Mouse (Mus musculus) kidney, embryonic 14.5 days (tissue): ENCODE results near the gene Slc34a1. TPM values are rescaled to one million over a fixed set of nuclear protein-coding genes. Genes with fewer than 3 reads are reported as not detected.

ENCODE experiments used
- ATAC-seq: fragments of 200-750 bp; cut with Nextera tagmentation; 2 replicates; pipeline ENCODE4 v1.8.0; 2017; ENCODE audit warnings: moderate number of reproducible peaks, mild to moderate bottlenecking, moderate TSS enrichment, moderate library complexity; ENCODE audit not compliant: low FRiP score, low TSS enrichment
- H3K27ac ChIP-seq: fragments of 300-500 bp; sonication (generic); 2 replicates; pipeline ENCODE4 v1.5.1; 2014; ENCODE audit warnings: low read depth, mild to moderate bottlenecking, low read length, moderate library complexity, mixed read lengths
- H3K27me3 ChIP-seq: fragments of 300-500 bp; sonication (generic); 2 replicates; pipeline ENCODE4 v1.6.1; 2014; ENCODE audit warnings: mild to moderate bottlenecking, low read length; ENCODE audit not compliant: control insufficient read depth, insufficient read depth
- H3K36me3 ChIP-seq: fragments of 300-500 bp; sonication (generic); 2 replicates; pipeline ENCODE4 v1.6.1; 2014; ENCODE audit warnings: low read length, mixed read lengths; ENCODE audit not compliant: control insufficient read depth, insufficient read depth
- H3K4me1 ChIP-seq: fragments of 300-500 bp; sonication (generic); 2 replicates; pipeline ENCODE4 v1.6.1; 2014; ENCODE audit warnings: low read length, mixed read lengths; ENCODE audit not compliant: control insufficient read depth, insufficient read depth
- H3K4me2 ChIP-seq: fragments of 300-500 bp; sonication (generic); replicated peaks from 2 replicates; pipeline ENCODE4 v1.6.1; 2014; ENCODE audit warnings: low read depth, mild to moderate bottlenecking, low read length
- H3K4me3 ChIP-seq: fragments of 300-500 bp; sonication (generic); 2 replicates; pipeline ENCODE4 v1.5.1; 2014; ENCODE audit warnings: mild to moderate bottlenecking, low read length
- H3K9ac ChIP-seq: fragments of 300-500 bp; sonication (generic); 2 replicates; pipeline ENCODE4 v1.6.1; 2014; ENCODE audit warnings: low read depth, mild to moderate bottlenecking, low read length, moderate library complexity
- H3K9me3 ChIP-seq: fragments of 300-500 bp; sonication (generic); 2 replicates; pipeline ENCODE4 v1.6.1; 2016; ENCODE audit warnings: low read length; ENCODE audit not compliant: control insufficient read depth
- WGBS: fragments of 180-500 bp; shearing (Covaris S2); extraction: QIAGEN DNeasy Blood & Tissue Kit; methylation state at CpG from one replicate; pipeline ENCODE4 v1.1.7; 2014; 5-methylcytosine and 5-hydroxymethylcytosine counted together
- polyA plus RNA-seq: library from polyadenylated mRNA; unstranded; fragments of >200 nt; fragmentation: Nextera tagmentation; extraction: Ambion mirVana; gene quantifications from 2 replicates; pipeline ENCODE4 v1.2.1, GENCODE M21; 2014

The Slc34a1 gene
- polyA plus RNA-seq, 1 experiment from 2014 or later, result 39.4 TPM

DNA sequence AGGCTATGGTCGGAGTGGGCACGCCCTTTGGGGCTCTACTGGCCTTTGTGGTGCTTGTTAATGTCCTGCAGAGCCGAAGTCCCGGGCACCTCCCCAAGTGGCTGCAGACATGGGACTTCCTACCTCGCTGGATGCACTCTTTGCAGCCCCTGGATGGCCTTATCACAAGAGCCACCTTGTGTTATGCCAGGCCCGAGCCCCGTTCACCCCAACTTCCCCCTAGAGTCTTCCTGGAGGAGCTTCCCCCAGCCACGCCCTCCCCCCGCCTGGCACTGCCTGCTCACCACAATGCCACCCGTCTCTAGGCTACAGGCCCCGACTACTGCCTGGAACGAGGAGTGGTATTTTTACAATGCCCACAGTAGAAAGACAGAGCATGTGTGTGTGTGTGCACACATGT is 15.3 kb downstream of the Slc34a1 start:
- no peak overlapping the region for H3K9ac ChIP-seq
- H3K4me1 ChIP-seq, result 0 out of 2 replicates have a peak, but pooled peaks cover 8% of the 10 kb centered on the region
- H3K27me3 ChIP-seq, result 0 out of 2 replicates have a peak, but pooled peaks cover 5% of the 10 kb centered on the region
- no peak for ATAC-seq
- H3K4me3 ChIP-seq, result no peak overlapping the region
- no peak overlapping the region for H3K4me2 ChIP-seq
- H3K9me3 ChIP-seq, result no peaks in the 10 kb centered on the region
- H3K27ac ChIP-seq, result no peak overlapping the region
- no peaks in the 10 kb centered on the region for H3K36me3 ChIP-seq
- WGBS, result 89% methylated on average over 12 of the region's 12 CpGs

- Histone ChIP-seq H3K9me3 (no peaks in the 10 kb centered on the region), H3K27ac (no peak within 1 kb of the TSS), H3K4me3 (peak within 1 kb of the TSS; percentile 36), H3K4me1 (0 out of 2 replicates have a peak, but pooled peaks cover 8% of the 10 kb centered on the region), H3K9ac (peak within 1 kb of the TSS; percentile 42; the same call in 1 of the 2 replicates), H3K27me3 (peaks cover 17% of the 10 kb centered on the region), H3K36me3 (no peaks in the 10 kb centered on the region), H3K4me2 (peak within 1 kb of the TSS; percentile 64)
- ATAC-seq, result peak; percentile 61
- 14% methylated on average over 41 of the region's 41 CpGs for WGBS
Measured at GRCm38 (mm10) chr13:55414743-55415380, 16.9 kb downstream of the Slc34a1 start, which contains the start of gene Pfn3. TSS of gene Pfn3 (minus strand) at chr13:55415232.

GRCm38 (mm10) chr13:55418004-55418403 is 20.0 kb downstream of the Slc34a1 start:
- peak; percentile 54 for ATAC-seq

DNA sequence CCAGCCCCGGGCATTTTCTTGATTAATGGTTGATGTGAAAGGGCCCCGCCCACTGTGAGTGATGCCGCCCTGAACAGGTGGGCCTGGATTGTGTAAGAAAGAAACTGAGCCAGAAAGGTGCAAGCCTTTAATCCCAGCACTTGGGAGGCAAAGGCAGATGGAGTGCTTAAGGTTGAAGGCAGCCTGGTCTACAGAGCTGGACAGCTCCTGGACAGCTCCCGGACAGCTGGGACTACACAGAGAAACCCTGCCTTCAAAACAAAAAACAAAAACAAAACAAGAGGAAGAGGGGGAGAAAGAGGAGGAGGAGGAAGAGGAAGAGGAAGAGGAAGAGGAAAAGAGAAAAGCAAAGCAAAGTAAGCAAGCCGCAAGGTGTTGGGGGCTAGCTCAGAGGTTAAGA is 21.2 kb downstream of the Slc34a1 start:
- Histone ChIP-seq H3K27me3 (peaks cover 37% of the 10 kb centered on the region), H3K9me3 (no peaks in the 10 kb centered on the region), H3K4me3 (no peak overlapping the region), H3K36me3 (no peaks in the 10 kb centered on the region), H3K4me2 (no peak overlapping the region), H3K4me1 (0 out of 2 replicates have a peak, but pooled peaks cover 14% of the 10 kb centered on the region), H3K27ac (no peak overlapping the region), H3K9ac (no peak overlapping the region)
- no peak for ATAC-seq
- 76% methylated on average over 5 of the region's 5 CpGs for WGBS

More at GRCm38 (mm10) chr13:55418004-55418403, 20.0 kb downstream of the Slc34a1 start:
- H3K4me1 ChIP-seq, result 0 out of 2 replicates have a peak, but pooled peaks cover 14% of the 10 kb centered on the region
- H3K9me3 ChIP-seq, result no peaks in the 10 kb centered on the region
- H3K4me2 ChIP-seq, result no peak overlapping the region
- 12% methylated on average over 12 of the region's 12 CpGs for WGBS
- peaks cover 39% of the 10 kb centered on the region for H3K27me3 ChIP-seq
- no peak overlapping the region for H3K9ac ChIP-seq
- H3K27ac ChIP-seq, result no peak overlapping the region
- H3K4me3 ChIP-seq, result no peak overlapping the region
- no peaks in the 10 kb centered on the region for H3K36me3 ChIP-seq

- no peak overlapping the region for H3K27ac ChIP-seq
- H3K4me1 ChIP-seq, result 0 out of 2 replicates have a peak, but pooled peaks cover 9% of the 10 kb centered on the region
- H3K4me2 ChIP-seq, result no peak overlapping the region
- H3K36me3 ChIP-seq, result no peaks in the 10 kb centered on the region
- no peak overlapping the region for H3K9ac ChIP-seq
- H3K27me3 ChIP-seq, result peaks cover 37% of the 10 kb centered on the region
- peak; percentile 7; the same call in 1 of the 2 replicates for ATAC-seq
- no peaks in the 10 kb centered on the region for H3K9me3 ChIP-seq
- 0 out of 2 replicates have a peak overlapping the region, but pooled peaks have one; percentile 24 for H3K4me3 ChIP-seq
- WGBS, result 30% methylated on average over 51 of the region's 51 CpGs
Measured at GRCm38 (mm10) chr13:55420018-55420932, 22.3 kb downstream of the Slc34a1 start.

DNA sequence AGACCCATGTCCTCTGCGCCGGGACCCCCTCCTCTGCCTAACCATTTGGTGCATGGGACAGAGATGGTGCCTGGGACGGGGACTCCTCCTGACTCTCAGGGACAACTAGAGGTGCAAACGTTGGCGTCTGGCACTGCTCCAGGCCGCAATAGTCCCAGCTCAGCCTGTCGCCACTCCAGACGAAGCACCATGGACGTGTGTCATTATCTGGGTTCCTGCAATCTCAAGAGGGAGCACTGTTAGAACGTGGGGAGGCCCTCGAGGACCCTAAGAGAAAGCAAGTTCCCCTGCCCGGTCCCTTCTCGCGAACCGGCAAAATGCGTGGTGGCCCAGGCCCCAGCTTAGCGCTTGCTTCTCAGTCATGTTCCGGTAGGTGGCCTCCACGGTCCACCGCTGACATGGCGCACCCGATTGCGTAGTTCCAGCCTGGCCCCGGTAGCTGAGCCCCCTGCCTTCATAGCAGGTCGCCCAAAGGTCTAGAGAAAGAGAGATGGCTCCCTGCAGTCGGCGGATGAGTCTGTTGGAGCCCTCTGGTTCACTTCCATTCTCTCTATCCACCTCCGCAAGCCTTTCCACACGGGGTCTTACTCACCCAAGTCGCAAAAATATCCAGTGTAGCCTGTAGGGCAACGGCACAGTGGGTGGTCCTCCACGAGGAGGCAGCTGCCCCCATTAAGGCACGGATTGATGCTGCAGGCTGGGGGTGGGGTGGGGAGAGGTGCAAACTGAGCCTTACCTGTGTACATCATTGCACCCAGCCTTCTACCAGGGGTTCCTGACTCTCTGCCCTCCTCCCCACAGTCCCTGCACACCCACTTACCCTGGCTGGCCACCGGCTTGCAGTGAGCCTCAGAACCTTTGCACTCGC is 23.2 kb downstream of the Slc34a1 start:
- 12% methylated on average over 35 of the region's 35 CpGs for WGBS
- H3K36me3 ChIP-seq, result no peaks in the 10 kb centered on the region
- no peak overlapping the region; the same call in 1 of the 2 replicates for H3K4me2 ChIP-seq
- H3K4me3 ChIP-seq, result peak overlapping the region; percentile 24; the same call in 1 of the 2 replicates
- ATAC-seq, result peak; percentile 58
- 0 out of 2 replicates have a peak overlapping the region, but pooled peaks have one; percentile 29 for H3K9ac ChIP-seq
- no peaks in the 10 kb centered on the region for H3K9me3 ChIP-seq
- H3K27me3 ChIP-seq, result peaks cover 37% of the 10 kb centered on the region
- no peak overlapping the region for H3K27ac ChIP-seq
- H3K4me1 ChIP-seq, result 0 out of 2 replicates have a peak, but pooled peaks cover 9% of the 10 kb centered on the region

DNA sequence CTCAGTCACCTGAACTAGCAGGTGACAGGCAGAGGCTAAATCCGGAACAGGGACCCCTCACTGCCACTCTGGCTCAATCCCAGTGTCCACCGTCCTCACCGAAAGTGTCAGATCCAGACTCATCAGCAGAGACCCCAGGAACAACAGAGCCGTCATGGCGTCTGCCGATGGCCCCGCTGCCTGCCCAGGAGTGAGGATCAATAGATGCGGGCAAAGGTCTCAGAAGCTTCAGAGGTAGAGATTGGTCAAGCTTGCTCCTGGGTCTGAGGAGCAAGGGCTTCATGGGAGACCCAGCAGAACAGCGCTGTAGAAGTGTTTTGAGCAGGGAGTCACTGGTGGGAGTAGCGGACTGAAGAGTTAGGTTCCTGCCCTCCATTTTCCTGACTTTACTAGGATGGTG is 28.6 kb downstream of the Slc34a1 start, which contains the start of gene F12:
F12 (minus strand) TSS at position 181 of the 400 bp plus-strand sequence.
- H3K36me3 ChIP-seq, result no peaks in the 10 kb centered on the region
- H3K27me3 ChIP-seq, result peaks cover 5% of the 10 kb centered on the region
- WGBS, result 89% methylated on average over 10 of the region's 10 CpGs
- H3K9me3 ChIP-seq, result no peaks in the 10 kb centered on the region
- no peak within 1 kb of the TSS for H3K4me2 ChIP-seq
- H3K4me1 ChIP-seq, result no peaks in the 10 kb centered on the region
- no peak within 1 kb of the TSS for H3K27ac ChIP-seq
- ATAC-seq, result no peak
- H3K4me3 ChIP-seq, result no peak within 1 kb of the TSS
- no peak within 1 kb of the TSS for H3K9ac ChIP-seq

- WGBS, result 56% methylated on average over 12 of the region's 12 CpGs
- Histone ChIP-seq H3K9ac (no peak overlapping the region), H3K27ac (no peak overlapping the region), H3K4me1 (no peaks in the 10 kb centered on the region), H3K9me3 (0 out of 2 replicates have a peak, but pooled peaks cover 4% of the 10 kb centered on the region), H3K4me3 (no peak overlapping the region), H3K36me3 (no peaks in the 10 kb centered on the region), H3K27me3 (no peaks in the 10 kb centered on the region), H3K4me2 (no peak overlapping the region)
- no peak for ATAC-seq
Measured at GRCm38 (mm10) chr13:55429226-55429888, 31.4 kb downstream of the Slc34a1 start.
